ENCODE assay signal across 9 mouse cellular contexts in the genomic region with DNA sequence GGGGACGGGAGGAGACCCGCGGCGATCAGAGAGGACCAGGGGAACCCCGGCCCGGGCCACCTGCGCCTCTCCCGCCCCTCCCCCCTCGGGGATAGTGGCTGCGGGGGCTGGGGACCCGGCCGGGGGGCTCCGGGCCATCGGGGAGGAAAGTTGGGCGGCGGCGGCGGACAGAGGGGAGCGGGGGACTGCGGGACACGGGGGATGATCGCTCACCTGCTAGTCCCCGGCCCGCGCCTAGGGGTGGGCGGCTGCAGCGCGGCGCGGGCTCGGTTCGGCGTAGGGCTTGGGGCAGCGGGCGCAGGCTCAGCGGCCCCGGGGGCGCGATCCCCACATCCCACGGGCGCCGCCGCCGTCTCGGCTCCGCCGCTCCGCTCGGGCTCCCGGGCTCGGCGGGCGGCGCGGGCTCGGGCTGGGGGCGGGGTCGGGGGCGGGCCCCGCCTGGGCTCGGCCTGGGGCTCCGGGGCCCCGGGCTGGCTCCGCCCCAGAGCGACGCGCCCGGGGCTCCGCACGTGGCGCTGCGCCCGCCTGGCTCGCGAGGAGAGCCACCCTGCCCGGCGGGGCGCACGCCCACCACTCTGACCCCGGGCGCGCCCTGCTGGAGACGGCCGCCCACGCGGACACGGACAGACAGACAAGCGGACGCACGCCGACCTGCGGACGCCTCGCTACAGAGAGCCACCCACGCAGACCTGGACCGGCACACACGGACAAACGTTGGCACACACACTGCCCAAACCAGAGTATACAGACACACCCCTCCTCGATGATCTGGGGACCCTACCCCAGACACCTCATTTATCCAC. TPM values are rescaled to one million over a fixed set of nuclear protein-coding genes. Genes with fewer than 3 reads are reported as not detected.
DNase-seq lines count a peak whose midpoint lies in the region; ATAC-seq and TF ChIP-seq lines count a peak whose summit lies in the region.
"Had no signal": no experiment of that assay in that cellular context is flagged by ENCODE, and none has a peak within 500 bp of the region (broad histone marks: within the 10 kb centered on the region; RNA-seq: fewer than 3 reads in every experiment).

Gene Scn5a (minus strand): TSS at position 381 of the 803 bp plus-strand sequence.

- peaks cover 19% of the 10 kb centered on the region for H3K4me1 ChIP-seq in embryonic facial prominence, embryonic 13.5 days
- H3K4me1 ChIP-seq in hindbrain, embryonic 10.5 days (replicated peaks), result peaks cover 23% of the 10 kb centered on the region
- H3K4me1 ChIP-seq in liver, embryonic 14.5 days (replicated peaks; ENCODE audit: control insufficient read depth in 2 of 2, insufficient read depth in 2 of 2, low read length in 1 of 2), result no peaks in the 10 kb centered on the region; a peak in 1 of 4 replicates
- H3K4me1 ChIP-seq in testis, adult 2 months (ENCODE audit: control insufficient read depth, insufficient read depth, low read length), result peaks cover 6% of the 10 kb centered on the region; the same call in 1 of the 2 replicates

- H3K36me3 ChIP-seq in embryonic facial prominence, embryonic 13.5 days, result no peaks in the 10 kb centered on the region
- no peaks in the 10 kb centered on the region for H3K36me3 ChIP-seq in hindbrain, embryonic 10.5 days
- no peaks in the 10 kb centered on the region for H3K36me3 ChIP-seq in liver, embryonic 14.5 days (replicated peaks; ENCODE audit: control insufficient read depth, insufficient read depth, low read depth)
- H3K36me3 ChIP-seq in testis, adult 2 months (ENCODE audit: control insufficient read depth, insufficient read depth, low read length), result no peaks in the 10 kb centered on the region
- H3K36me3 ChIP-seq: G1E had no signal

- TF ChIP-seq EP300 in liver, embryonic 14.5 days (IDR thresholded peaks at IDR 0.05; ENCODE audit: low read depth), result no peak

- peaks cover 89% of the 10 kb centered on the region for H3K27me3 ChIP-seq in embryonic facial prominence, embryonic 13.5 days
- H3K27me3 ChIP-seq in hindbrain, embryonic 10.5 days (ENCODE audit: insufficient read depth, poor library complexity, severe bottlenecking), result peaks cover 98% of the 10 kb centered on the region
- peaks cover 45% of the 10 kb centered on the region for H3K27me3 ChIP-seq in liver, embryonic 14.5 days (ENCODE audit: control insufficient read depth, insufficient read depth, low read length)
- 0 out of 2 replicates have a peak, but pooled peaks cover 2% of the 10 kb centered on the region for H3K27me3 ChIP-seq in testis, adult 2 months (ENCODE audit: control insufficient read depth, insufficient read depth, low read length)

- peak within 1 kb of the TSS; percentile 55 for H3K4me3 ChIP-seq in embryonic facial prominence, embryonic 13.5 days
- peak within 1 kb of the TSS; percentile 68 for H3K4me3 ChIP-seq in hindbrain, embryonic 10.5 days
- peak within 1 kb of the TSS in 1 of 2 experiments; percentile 44; a peak in 2 of 4 replicates for H3K4me3 ChIP-seq in liver, embryonic 14.5 days (ENCODE audit: insufficient read depth in 1 of 2, low read depth in 2 of 2, low read length in 2 of 2)
- H3K4me3 ChIP-seq in testis, adult 2 months (ENCODE audit: control insufficient read depth, low read depth, low read length), result peak within 1 kb of the TSS; percentile 54

- peak; percentile 95 for DNase-seq in heart, adult 11 months
- no peak for DNase-seq in heart, adult 9 months (ENCODE audit: low spot score in 2 of 2)
- peak; percentile 31 for DNase-seq in hindbrain, embryonic 10.5 days (ENCODE audit: low spot score)
- DNase-seq in liver, embryonic 14.5 days (ENCODE audit: low read depth in 3 of 3, low spot score in 3 of 3), result no peak
- no peak for DNase-seq in layer of hippocampus, adult 9-11 months
- DNase-seq in T-cell, adult 2 months (ENCODE audit: low spot score), result no peak

- WGBS in embryonic facial prominence, embryonic 13.5 days, result 2% methylated on average over 36 of the region's 99 CpGs
- WGBS in hindbrain, embryonic 10.5 days, result 1% methylated on average over 99 of the region's 99 CpGs
- 1% methylated on average over 73 of the region's 99 CpGs for WGBS in liver, embryonic 14.5 days (ENCODE audit: insufficient replicate concordance)

- TF ChIP-seq CTCF in liver, embryonic 14.5 days (IDR thresholded peaks at IDR 0.05; ENCODE audit: low read depth), result no peak
- no peak for TF ChIP-seq CTCF in testis, adult 2 months (IDR thresholded peaks at IDR 0.05; ENCODE audit: control insufficient read depth, insufficient read depth, insufficient replicate concordance, low read depth, low read length)

- TF ChIP-seq POLR2A in testis, adult 2 months (IDR thresholded peaks at IDR 0.05; ENCODE audit: control insufficient read depth, low read depth, low read length), result no peak

- ATAC-seq in embryonic facial prominence, embryonic 13.5 days (ENCODE audit: insufficient number of reproducible peaks, insufficient read depth, low FRiP score, low TSS enrichment, low read depth), result no peak
- ATAC-seq in liver, embryonic 14.5 days (ENCODE audit: insufficient read depth), result peak; percentile 35; the same call in 1 of the 2 replicates

- H3K9me3 ChIP-seq in embryonic facial prominence, embryonic 13.5 days, result no peaks in the 10 kb centered on the region
- no peaks in the 10 kb centered on the region for H3K9me3 ChIP-seq in hindbrain, embryonic 10.5 days
- no peaks in the 10 kb centered on the region for H3K9me3 ChIP-seq in liver, embryonic 14.5 days (ENCODE audit: control insufficient read depth, low read length)

- H3K9ac ChIP-seq in embryonic facial prominence, embryonic 13.5 days, result peak within 1 kb of the TSS; percentile 66
- no peak within 1 kb of the TSS for H3K9ac ChIP-seq in liver, embryonic 14.5 days (replicated peaks)

- H3K27ac ChIP-seq in embryonic facial prominence, embryonic 13.5 days, result no peak within 1 kb of the TSS
- peak within 1 kb of the TSS; percentile 77 for H3K27ac ChIP-seq in hindbrain, embryonic 10.5 days
- H3K27ac ChIP-seq in liver, embryonic 14.5 days, result no peak within 1 kb of the TSS
- H3K27ac ChIP-seq in testis, adult 2 months (ENCODE audit: control insufficient read depth, insufficient read depth, low read depth, low read length), result no peak within 1 kb of the TSS

- H3K4me2 ChIP-seq in embryonic facial prominence, embryonic 13.5 days, result peak within 1 kb of the TSS; percentile 97
- H3K4me2 ChIP-seq in liver, embryonic 14.5 days (ENCODE audit: low read depth), result peak within 1 kb of the TSS; percentile 60

RNA-seq across cellular contexts. Expression of gene Scn5a, which starts in this region (rescaled TPM):
- polyA plus RNA-seq in embryonic facial prominence, embryonic 13.5 days (2015; fragmentation: Nextera tagmentation; extraction: Ambion mirVana), result 0.42 and 0.87 TPM in 2 replicates
- 0.55 and 0.93 TPM in 2 replicates for polyA plus RNA-seq in hindbrain, embryonic 10.5 days (2016; fragmentation: Nextera tagmentation; extraction: Ambion mirVana)
- 0.02 and 0.04 TPM in 2 replicates for polyA plus RNA-seq in liver, embryonic 14.5 days (2012; rRNA removed)
- 0.04 TPM in 1 of 2 replicates, not detected in the other for polyA plus RNA-seq in liver, embryonic 14.5 days (2014; fragmentation: Nextera tagmentation; extraction: Ambion mirVana)
- 0.70 and 0.79 TPM in 2 replicates for polyA plus RNA-seq in testis, adult 2 months (2012; rRNA removed)
- polyA plus RNA-seq: G1E had no signal

Comparison
In these comparisons a context has a peak if more than half of its experiments do, and no peak if none do; other contexts are left out.
1. Peak in DNase-seq, H3K4me3 ChIP-seq and H3K27ac ChIP-seq in hindbrain, embryonic 10.5 days; RNA of the gene not detected or under 1 TPM.
2. Peak in ATAC-seq and H3K4me2 ChIP-seq in liver, embryonic 14.5 days; RNA of the gene not detected or under 1 TPM.